9 mouse cellular contexts compared by ENCODE assay signal in genomic region chr8:115159208-115159607, GRCm38 (mm10).
DNase-seq lines count a peak whose midpoint lies in the region; ATAC-seq and TF ChIP-seq lines count a peak whose summit lies in the region.
"Had no signal": no experiment of that assay in that cellular context is flagged by ENCODE, and none has a peak within 500 bp of the region (broad histone marks: within the 10 kb centered on the region; RNA-seq: fewer than 3 reads in every experiment).

No protein-coding gene starts in this region.

- peak overlapping the region; percentile 66 for H3K9ac ChIP-seq in kidney, embryonic 16.5 days (replicated peaks; ENCODE audit: low read length)
- H3K9ac ChIP-seq in stomach, postnatal 0 days (ENCODE audit: low read length), result peak overlapping the region; percentile 35; the same call in 1 of the 2 replicates

- H3K9me3 ChIP-seq in kidney, embryonic 16.5 days (ENCODE audit: low read length), result no peaks in the 10 kb centered on the region
- no peaks in the 10 kb centered on the region for H3K9me3 ChIP-seq in stomach, postnatal 0 days (ENCODE audit: control insufficient read depth, low read length)

- no peak for DNase-seq in left cerebral cortex, adult 2 months (ENCODE audit: extremely low spot score in 1 of 2, low spot score in 2 of 2)
- no peak for DNase-seq in left cerebral cortex, postnatal 4 days
- peak; percentile 52 to 58 for DNase-seq in cerebellum, postnatal 25 days
- DNase-seq in heart, adult 9 months (ENCODE audit: low spot score in 2 of 2), result peak; percentile 38 to 39
- DNase-seq in stomach, postnatal 0 days (ENCODE audit: low spot score), result no peak
- DNase-seq in spleen, postnatal 10 days (ENCODE audit: low spot score in 2 of 2), result no peak

- peak overlapping the region; percentile 70 for H3K4me2 ChIP-seq in kidney, embryonic 16.5 days (replicated peaks; ENCODE audit: low read depth, low read length)
- peak overlapping the region; percentile 59 for H3K4me2 ChIP-seq in stomach, postnatal 0 days (replicated peaks; ENCODE audit: low read depth)

- peak overlapping the region; percentile 71 for H3K27ac ChIP-seq in left cerebral cortex, adult 2 months
- H3K27ac ChIP-seq in kidney, embryonic 16.5 days (ENCODE audit: low read length), result peak overlapping the region; percentile 1; the same call in 1 of the 2 replicates
- no peak overlapping the region for H3K27ac ChIP-seq in macrophage
- H3K27ac ChIP-seq in stomach, postnatal 0 days (replicated peaks), result 0 out of 2 replicates have a peak overlapping the region, but pooled peaks have one; percentile 24

- no peaks in the 10 kb centered on the region for H3K79me2 ChIP-seq in macrophage (ENCODE audit: inconsistent target)

- H3K4me3 ChIP-seq in left cerebral cortex, adult 2 months, result peak overlapping the region; percentile 45
- H3K4me3 ChIP-seq in kidney, embryonic 16.5 days (ENCODE audit: low read length), result peak overlapping the region; percentile 48
- H3K4me3 ChIP-seq in macrophage (ENCODE audit: inconsistent target), result peak overlapping the region; percentile 28; the same call in 1 of the 2 replicates
- H3K4me3 ChIP-seq in stomach, postnatal 0 days (ENCODE audit: low read depth, low read length), result peak overlapping the region; percentile 34

- 0 out of 2 replicates have a peak, but pooled peaks have one; percentile 4 for ATAC-seq in kidney, embryonic 16.5 days (ENCODE audit: low FRiP score, low TSS enrichment)
- no peak for ATAC-seq in stomach, postnatal 0 days (ENCODE audit: low FRiP score, low TSS enrichment)
- ATAC-seq: Patski had no signal

- H3K4me1 ChIP-seq in kidney, embryonic 16.5 days (ENCODE audit: insufficient read depth, low read length), result peaks cover 20% of the 10 kb centered on the region
- H3K4me1 ChIP-seq in stomach, postnatal 0 days (replicated peaks; ENCODE audit: control insufficient read depth, insufficient read depth), result no peaks in the 10 kb centered on the region

- no peaks in the 10 kb centered on the region for H3K36me3 ChIP-seq in kidney, embryonic 16.5 days (ENCODE audit: insufficient read depth, low read length)
- no peaks in the 10 kb centered on the region for H3K36me3 ChIP-seq in macrophage (ENCODE audit: inconsistent target)
- H3K36me3 ChIP-seq in stomach, postnatal 0 days (ENCODE audit: control insufficient read depth, insufficient read depth, low read length), result no peaks in the 10 kb centered on the region

- no peak for TF ChIP-seq CTCF in left cerebral cortex, adult 2 months (IDR thresholded peaks at IDR 0.05)
- no peak for TF ChIP-seq CTCF in stomach, postnatal 0 days (IDR thresholded peaks at IDR 0.05; ENCODE audit: low read depth)

- 9% methylated on average over 18 of the region's 18 CpGs for WGBS in kidney, embryonic 16.5 days
- WGBS in macrophage (ENCODE audit: missing documents), result 8% methylated on average over 18 of the region's 18 CpGs
- 4% methylated on average over 18 of the region's 18 CpGs for WGBS in stomach, postnatal 0 days

- H3K27me3 ChIP-seq in kidney, embryonic 16.5 days (ENCODE audit: insufficient read depth, low read length), result peaks cover 9% of the 10 kb centered on the region
- H3K27me3 ChIP-seq in stomach, postnatal 0 days (ENCODE audit: control insufficient read depth, insufficient read depth, low read length), result no peaks in the 10 kb centered on the region
- H3K27me3 ChIP-seq: Patski had no signal

- TF ChIP-seq EP300 in stomach, postnatal 0 days (optimal IDR thresholded peaks at IDR 0.05), result no peak

- intact Hi-C loops in left cerebral cortex, adult 2 months (cut with DNase I), result loop anchor here (2.0 to 10.0 kb wide), 5 partner anchors 62 to 1216 kb away; no protein-coding TSS in a partner anchor
- intact Hi-C loops in left cerebral cortex, postnatal 4 days (cut with DNase I), result loop anchor here (10.0 kb wide), 1 partner anchor 546 kb away; the partner anchor contains the start of gene Maf

Comparison
In these comparisons a context has a peak if more than half of its experiments do, and no peak if none do; other contexts are left out.
1. DNase-seq: peak in cerebellum, postnatal 25 days (2 of 2) and heart, adult 9 months (2 of 2); none in left cerebral cortex, adult 2 months (0 of 2), left cerebral cortex, postnatal 4 days (single experiment), stomach, postnatal 0 days (single experiment) and spleen, postnatal 10 days (0 of 2).
2. Peak in every context shown above with its lines, with median percentiles within 50 percentile points of each other: H3K4me3 ChIP-seq.